Mouse (Mus musculus): Measurements from ENCODE around the gene Tmem186.

GRCm38 (mm10) chr16:8658764-8659163 lies 21.3 kb upstream of the Tmem186 start:
- no peak for TF ChIP-seq CTCF (IDR thresholded peaks at IDR 0.05; ENCODE audit: insufficient read depth, low read depth, low read length)
- no peak for TF ChIP-seq POLR2A (IDR thresholded peaks at IDR 0.05; ENCODE audit: insufficient read depth, low read depth, low read length)
